Mouse (Mus musculus): ENCODE results near the gene Olfr1084. TPM values are rescaled to one million over a fixed set of nuclear protein-coding genes. Genes with fewer than 3 reads are reported as not detected.
"Not testable (repeated sequence)": the region's sequence is repeated elsewhere in the genome, so short reads cannot be mapped to it uniquely, and the experiment has no call there.

The Olfr1084 gene
- not detected in 2 replicates for total RNA-seq (2017)

GRCm38 (mm10) chr2:86639625-86640024 is at the start of gene Olfr1084:
Gene Olfr1084, minus strand, starts transcription at chr2:86639725.
- ATAC-seq (replicated peaks; ENCODE audit: low read depth, poor library complexity, severe bottlenecking): not testable (repeated sequence)

GRCm38 (mm10) chr2:86679992-86680391 is 40.5 kb upstream of the Olfr1084 start, which contains the start of gene Olfr1086:
Gene Olfr1086, minus strand, starts transcription at chr2:86680092.
- no peak for ATAC-seq (replicated peaks; ENCODE audit: low read depth, poor library complexity, severe bottlenecking)

GRCm38 (mm10) chr2:86661919-86662318 is 22.4 kb upstream of the Olfr1084 start, which contains the start of gene Olfr1085:
Gene Olfr1085, minus strand, starts transcription at chr2:86662019.
- ATAC-seq (replicated peaks; ENCODE audit: low read depth, poor library complexity, severe bottlenecking): no peak

- not testable (repeated sequence) for ATAC-seq (replicated peaks; ENCODE audit: low read depth, poor library complexity, severe bottlenecking)
These were observed 40.7 kb downstream of the Olfr1084 start, which contains the start of gene Olfr1082 for GRCm38 (mm10) chr2:86598866-86599265. Gene Olfr1082, minus strand, starts transcription at chr2:86598966.

Other genes starting within 250 kb of the Olfr1084 start
- not detected in 2 replicates for gene Olfr1061, start 225.7 kb downstream of the Olfr1084 start, total RNA-seq (2017)
- not detected in 2 replicates for gene Olfr1062, start 213.0 kb downstream of the Olfr1084 start, total RNA-seq (2017)
- gene Olfr1065, start 189.1 kb downstream of the Olfr1084 start, total RNA-seq (2017): not detected in 2 replicates
- gene Olfr1066, start 183.5 kb downstream of the Olfr1084 start, total RNA-seq (2017): not detected in 2 replicates
- not detected in 2 replicates for gene Olfr228, start 152.3 kb downstream of the Olfr1084 start, total RNA-seq (2017)
- gene Olfr1076, start 131.3 kb downstream of the Olfr1084 start, total RNA-seq (2017): not detected in 2 replicates
- gene Olfr1079, start 97.2 kb downstream of the Olfr1084 start, total RNA-seq (2017): not detected in 2 replicates
- not detected in 2 replicates for gene Olfr1080, start 81.5 kb downstream of the Olfr1084 start, total RNA-seq (2017)
- gene Olfr1082, start 40.8 kb downstream of the Olfr1084 start, total RNA-seq (2017): not detected in 2 replicates
- not detected in 2 replicates for gene Olfr1085, start 22.3 kb upstream of the Olfr1084 start, total RNA-seq (2017)
- gene Olfr1086, start 40.4 kb upstream of the Olfr1084 start, total RNA-seq (2017): not detected in 2 replicates
- gene Olfr1087, start 58.7 kb upstream of the Olfr1084 start, total RNA-seq (2017): not detected in 2 replicates
- not detected in 2 replicates for gene Olfr1089, start 94.0 kb upstream of the Olfr1084 start, total RNA-seq (2017)
- gene Olfr1090, start 119.3 kb upstream of the Olfr1084 start, total RNA-seq (2017): not detected in 2 replicates
- gene Olfr1093, start 142.8 kb upstream of the Olfr1084 start, total RNA-seq (2017): not detected in 2 replicates
- not detected in 2 replicates for gene Olfr141, start 170.3 kb upstream of the Olfr1084 start, total RNA-seq (2017)
- gene Olfr1094, start 184.9 kb upstream of the Olfr1084 start, total RNA-seq (2017): not detected in 2 replicates
- gene Olfr1095, start 212.0 kb upstream of the Olfr1084 start, total RNA-seq (2017): not detected in 2 replicates
- not detected in 2 replicates for gene Gm13723, start 235.1 kb upstream of the Olfr1084 start, total RNA-seq (2017)

All from common myeloid progenitor, adult 5-6 weeks (primary cell).